Mouse (Mus musculus) liver, postnatal 0 days (tissue): Measurements from ENCODE around the gene Trmt1.

Source experiments
- CTCF ChIP-seq: sonication (generic); IDR thresholded peaks from 2 replicates; pipeline ENCODE4 v1.5.1; 2016; ENCODE audit warnings: antibody characterized with exemption, low read depth
- EP300 ChIP-seq: IDR thresholded peaks from 2 replicates; pipeline ENCODE4 v1.6.1; 2016; ENCODE audit warnings: antibody characterized with exemption, low read depth, mild to moderate bottlenecking

GRCm38 (mm10) chr8:84722530-84722849 is 36.4 kb downstream of the Trmt1 start:
- TF ChIP-seq CTCF (no peak), EP300 (no peak)
